Mouse (Mus musculus) hindbrain, postnatal 0 days (tissue): ENCODE data around the gene Sun1. TPM values are rescaled to one million over a fixed set of nuclear protein-coding genes. Genes with fewer than 3 reads are reported as not detected.

Source experiments
- ATAC-seq: fragments of 200-750 bp; cut with Nextera tagmentation; 2 replicates; pipeline ENCODE4 v1.8.0; 2017; ENCODE audit warnings: mild to moderate bottlenecking, moderate TSS enrichment, moderate library complexity
- DNase-seq: peaks from one replicate; pipeline ENCODE4 v3.0.0-alpha.2; 2015; ENCODE audit warnings: low spot score
- H3K27ac ChIP-seq: fragments of 300-500 bp; sonication (generic); 2 replicates; pipeline ENCODE4 v1.5.1; 2014; ENCODE audit warnings: mild to moderate bottlenecking
- H3K27me3 ChIP-seq: fragments of 300-500 bp; sonication (generic); 2 replicates; pipeline ENCODE4 v1.6.1; 2014; ENCODE audit warnings: low read length, mixed read lengths; ENCODE audit not compliant: insufficient read depth
- H3K36me3 ChIP-seq: fragments of 300-500 bp; sonication (generic); 2 replicates; pipeline ENCODE4 v1.6.1; 2014; ENCODE audit warnings: low read length, mixed read lengths; ENCODE audit not compliant: insufficient read depth
- H3K4me1 ChIP-seq: fragments of 300-500 bp; sonication (generic); 2 replicates; pipeline ENCODE4 v1.6.1; 2014; ENCODE audit warnings: antibody characterized with exemption, low read length, mixed read lengths; ENCODE audit not compliant: insufficient read depth
- H3K4me2 ChIP-seq: fragments of 300-500 bp; sonication (generic); 2 replicates; pipeline ENCODE4 v1.6.1; 2014; ENCODE audit warnings: low read depth, mild to moderate bottlenecking, low read length, moderate library complexity, mixed read lengths
- H3K4me3 ChIP-seq: fragments of 300-500 bp; sonication (generic); 2 replicates; pipeline ENCODE4 v1.5.1; 2014; ENCODE audit warnings: low read length
- H3K9ac ChIP-seq: fragments of 300-500 bp; sonication (generic); replicated peaks from 2 replicates; pipeline ENCODE4 v1.6.1; 2014; ENCODE audit warnings: mild to moderate bottlenecking, low read length, moderate library complexity, mixed read lengths
- H3K9me3 ChIP-seq: fragments of 300-500 bp; sonication (generic); 2 replicates; pipeline ENCODE4 v1.6.1; 2016; ENCODE audit warnings: low read length, mixed read lengths
- CTCF ChIP-seq: IDR thresholded peaks from 2 replicates; pipeline ENCODE4 v1.5.1; 2016; ENCODE audit warnings: antibody characterized with exemption, control low read depth, low read depth
- WGBS: fragments of 180-500 bp; shearing (Covaris S2); extraction: QIAGEN DNeasy Blood & Tissue Kit; methylation state at CpG from one replicate; pipeline ENCODE4 v1.1.7; 2014; 5-methylcytosine and 5-hydroxymethylcytosine counted together
- polyA plus RNA-seq: library from polyadenylated mRNA; unstranded; fragments of >200 nt; fragmentation: Nextera tagmentation; extraction: Ambion mirVana; gene quantifications from 2 replicates; pipeline ENCODE4 v1.2.1, GENCODE M21; 2015
- total RNA-seq: library from RNA; depleted of rRNA; stranded (reverse); fragments of >200 nt; gene quantifications from 2 replicates; pipeline ENCODE4 v1.2.3, GENCODE M21; 2014

Sun1 gene
- total and polyA plus RNA-seq, 2 experiments from 2014 or later = 33.9 to 78.5 TPM

- 92% methylated on average over 3 of the region's 3 CpGs for WGBS
- ATAC-seq (no peak), DNase-seq (no peak)
- H3K4me3 ChIP-seq = no peak overlapping the region
- no peak overlapping the region for H3K9ac ChIP-seq
- no peaks in the 10 kb centered on the region for H3K27me3 ChIP-seq
- H3K27ac ChIP-seq = no peak overlapping the region
- H3K36me3 ChIP-seq = peaks cover 66% of the 10 kb centered on the region
- no peaks in the 10 kb centered on the region for H3K9me3 ChIP-seq
- TF ChIP-seq CTCF = no peak
- no peak overlapping the region for H3K4me2 ChIP-seq
- H3K4me1 ChIP-seq = no peaks in the 10 kb centered on the region
These were observed 47.3 kb downstream of the Sun1 start for GRCm38 (mm10) chr5:139247767-139248166.

GRCm38 (mm10) chr5:139248846-139249245 is 48.4 kb downstream of the Sun1 start:
- Histone ChIP-seq H3K27me3 (no peaks in the 10 kb centered on the region), H3K9ac (no peak overlapping the region), H3K9me3 (no peaks in the 10 kb centered on the region), H3K36me3 (peaks cover 61% of the 10 kb centered on the region), H3K4me3 (no peak overlapping the region), H3K4me1 (peaks cover 8% of the 10 kb centered on the region), H3K27ac (no peak overlapping the region), H3K4me2 (no peak overlapping the region)
- no peak for TF ChIP-seq CTCF
- ATAC-seq = no peak
- DNase-seq = no peak
- 67% methylated on average over 3 of the region's 3 CpGs for WGBS

DNA sequence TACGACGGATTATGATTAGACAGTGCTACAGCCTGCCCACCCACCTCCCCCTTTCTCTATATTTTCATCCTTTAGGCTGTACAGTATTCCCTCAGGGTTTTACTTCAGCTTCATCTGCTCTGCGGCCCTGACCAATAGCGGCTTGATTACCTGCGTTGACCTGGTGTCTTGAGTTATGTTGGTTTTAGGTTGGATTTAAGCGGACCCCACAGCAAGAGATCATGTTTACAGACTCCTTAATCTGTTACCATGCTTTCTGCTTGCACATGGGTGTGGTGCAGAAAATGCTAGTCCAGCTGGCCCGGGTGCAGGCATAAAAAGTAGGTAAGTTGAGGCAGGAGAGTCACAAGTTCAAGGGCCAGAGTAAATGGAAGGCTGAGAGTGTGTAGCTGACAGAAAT is 50.8 kb downstream of the Sun1 start:
- Histone ChIP-seq H3K9me3 (no peaks in the 10 kb centered on the region), H3K4me2 (peak overlapping the region; percentile 78), H3K36me3 (peaks cover 37% of the 10 kb centered on the region), H3K4me1 (peaks cover 16% of the 10 kb centered on the region), H3K4me3 (peak overlapping the region; percentile 79; the same call in 1 of the 2 replicates), H3K27me3 (no peaks in the 10 kb centered on the region), H3K9ac (peak overlapping the region; percentile 80; the same call in 1 of the 2 replicates), H3K27ac (peak overlapping the region; percentile 86)
- no peak for TF ChIP-seq CTCF
- 87% methylated on average over 7 of the region's 7 CpGs for WGBS
- ATAC-seq (no peak), DNase-seq (no peak)

DNA sequence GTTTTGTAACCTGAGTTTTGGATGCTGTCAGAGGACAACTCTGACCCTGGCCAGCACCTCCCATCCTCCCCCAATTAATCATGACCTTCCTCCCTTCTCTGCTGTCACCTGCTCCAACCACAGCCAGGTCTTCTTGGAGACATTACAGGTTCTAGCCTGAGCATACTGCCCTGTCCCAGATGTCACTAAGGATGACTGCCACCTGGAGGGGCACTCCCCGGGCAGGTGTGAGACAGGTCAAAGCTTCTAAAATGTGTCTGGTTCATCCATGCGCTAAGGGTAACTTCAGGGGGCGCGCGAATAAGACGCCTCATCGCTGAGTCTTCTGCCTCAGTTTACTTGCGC is 51.3 kb downstream of the Sun1 start:
- Histone ChIP-seq H3K27me3 (no peaks in the 10 kb centered on the region), H3K9me3 (no peaks in the 10 kb centered on the region), H3K4me3 (peak overlapping the region; percentile 79), H3K36me3 (peaks cover 32% of the 10 kb centered on the region), H3K27ac (peak overlapping the region; percentile 86), H3K4me2 (peak overlapping the region; percentile 78), H3K4me1 (peaks cover 16% of the 10 kb centered on the region), H3K9ac (peak overlapping the region; percentile 80)
- peak; percentile 28 for TF ChIP-seq CTCF
- 1% methylated on average over 8 of the region's 8 CpGs for WGBS
- DNase-seq = no peak
- peak; percentile 50 for ATAC-seq

GRCm38 (mm10) chr5:139252081-139252909 is 51.9 kb downstream of the Sun1 start, which contains the start of gene Get4:
Gene Get4 (plus strand): TSS chr5:139252324.
- no peaks in the 10 kb centered on the region for H3K9me3 ChIP-seq
- peak; percentile 95 for ATAC-seq
- no peak for TF ChIP-seq CTCF
- H3K4me2 ChIP-seq = peak within 1 kb of the TSS; percentile 78
- no peaks in the 10 kb centered on the region for H3K27me3 ChIP-seq
- peak; percentile 100 for DNase-seq
- H3K27ac ChIP-seq = peak within 1 kb of the TSS; percentile 94
- H3K4me3 ChIP-seq = peak within 1 kb of the TSS; percentile 79
- peaks cover 16% of the 10 kb centered on the region for H3K4me1 ChIP-seq
- peaks cover 26% of the 10 kb centered on the region for H3K36me3 ChIP-seq
- whole genome bisulfite sequencing = under 1% methylated on average over 77 of the region's 90 CpGs
- H3K9ac ChIP-seq = peak within 1 kb of the TSS; percentile 80

DNA sequence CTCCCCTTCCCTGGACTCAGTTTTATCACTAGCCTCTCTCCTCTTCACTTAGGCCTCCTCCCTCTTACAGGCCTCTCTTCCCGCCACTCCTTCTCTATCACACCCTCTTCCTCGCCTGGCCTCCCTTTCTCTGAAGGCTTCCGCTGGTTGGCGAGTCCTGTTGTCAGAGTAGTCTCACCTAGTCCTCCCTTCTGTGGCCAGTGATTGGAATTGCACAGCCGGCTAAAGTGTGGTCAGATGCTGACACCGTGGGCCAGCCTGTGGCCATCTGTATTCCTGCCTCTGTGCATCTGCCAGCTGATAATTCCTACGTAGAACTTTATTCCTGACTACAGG is 52.4 kb downstream of the Sun1 start:
- Histone ChIP-seq H3K36me3 (peaks cover 21% of the 10 kb centered on the region), H3K4me1 (peaks cover 16% of the 10 kb centered on the region), H3K4me2 (peak overlapping the region; percentile 74), H3K9me3 (no peaks in the 10 kb centered on the region), H3K27ac (peak overlapping the region; percentile 94), H3K4me3 (peak overlapping the region; percentile 79), H3K9ac (peak overlapping the region; percentile 80), H3K27me3 (no peaks in the 10 kb centered on the region)
- WGBS = 0% methylated on average over 7 of the region's 7 CpGs
- DNase-seq (peak; percentile 40), ATAC-seq (no peak; the same call in none of the 2 replicates)
- peak; percentile 31 for TF ChIP-seq CTCF

- Histone ChIP-seq H3K9me3 (no peaks in the 10 kb centered on the region), H3K4me2 (peak overlapping the region; percentile 74), H3K4me1 (peaks cover 16% of the 10 kb centered on the region), H3K4me3 (peak overlapping the region; percentile 79), H3K9ac (peak overlapping the region; percentile 80), H3K27ac (peak overlapping the region; percentile 94), H3K27me3 (no peaks in the 10 kb centered on the region), H3K36me3 (peaks cover 16% of the 10 kb centered on the region)
- WGBS = 11% methylated on average over 6 of the region's 6 CpGs
- TF ChIP-seq CTCF = no peak
- peak; percentile 61 for DNase-seq
- no peak for ATAC-seq
These were observed 52.9 kb downstream of the Sun1 start for GRCm38 (mm10) chr5:139253301-139253741.
